Mouse (Mus musculus) ES-E14 (cell line): ENCODE data around the gene Dlgap5. TPM values are rescaled to one million over a fixed set of nuclear protein-coding genes. Genes with fewer than 3 reads are reported as not detected.

ENCODE experiments used
- DNase-seq: peaks from one replicate; pipeline ENCODE4 v3.0.0-alpha.2; 2013; ENCODE audit warnings: low read depth, low spot score
- H3K27ac ChIP-seq: 2 replicates; pipeline ENCODE4 v1.5.1; 2012; ENCODE audit warnings: low read depth, mild to moderate bottlenecking, low read length, moderate library complexity, mixed read lengths; ENCODE audit not compliant: poor library complexity, insufficient read depth, severe bottlenecking
- H3K36me3 ChIP-seq: 2 replicates; pipeline ENCODE4 v1.6.1; 2012; ENCODE audit warnings: mild to moderate bottlenecking, low read length, moderate library complexity, mixed read lengths; ENCODE audit not compliant: control insufficient read depth, poor library complexity, insufficient read depth, severe bottlenecking
- H3K4me1 ChIP-seq, 2 experiments: fragments of 150-350 bp in 1 of 2; sonication (generic) in 1 of 2; 2 replicates each; pipeline ENCODE4 v1.6.1; 2012; ENCODE audit warnings: low read length in 2 of 2, mild to moderate bottlenecking in 1 of 2, mixed read lengths in 1 of 2; ENCODE audit not compliant: control insufficient read depth in 2 of 2, insufficient read depth in 2 of 2, poor library complexity in 1 of 2
- H3K4me3 ChIP-seq, 2 experiments: fragments of 150-350 bp in 1 of 2; sonication (generic) in 1 of 2; 2 replicates each; pipeline ENCODE4 v1.5.1; 2012; ENCODE audit warnings: low read length in 2 of 2, low read depth in 1 of 2, mild to moderate bottlenecking in 1 of 2, mixed read lengths in 1 of 2; ENCODE audit not compliant: insufficient read depth in 1 of 2, poor library complexity in 1 of 2, severe bottlenecking in 1 of 2
- H3K9ac ChIP-seq: 2 replicates; pipeline ENCODE4 v1.6.1; 2012; ENCODE audit warnings: low read depth, mild to moderate bottlenecking, low read length, mixed read lengths; ENCODE audit not compliant: poor library complexity, insufficient read depth, severe bottlenecking
- H3K9me3 ChIP-seq: fragments of 150-350 bp; sonication (generic); 2 replicates; pipeline ENCODE4 v1.6.1; 2012; ENCODE audit warnings: low read depth, mild to moderate bottlenecking, low read length; ENCODE audit not compliant: control insufficient read depth, insufficient read depth
- CHD2 ChIP-seq: IDR thresholded peaks from 2 replicates; pipeline ENCODE4 v1.6.1; 2014; ENCODE audit warnings: mild to moderate bottlenecking, low read depth, low read length, inconsistent platforms
- HCFC1 ChIP-seq: IDR thresholded peaks from 2 replicates; pipeline ENCODE4 v1.6.1; 2012; ENCODE audit warnings: low read length, inconsistent platforms, borderline replicate concordance; ENCODE audit not compliant: insufficient read depth
- MAFK ChIP-seq: IDR thresholded peaks from 2 replicates; pipeline ENCODE4 v1.6.1; 2014; ENCODE audit warnings: mild to moderate bottlenecking, low read depth, low read length, inconsistent platforms; ENCODE audit not compliant: insufficient read depth
- ZC3H11A ChIP-seq: IDR thresholded peaks from 2 replicates; pipeline ENCODE4 v1.6.1; 2012; ENCODE audit warnings: low read depth, mild to moderate bottlenecking, inconsistent platforms, low read length, borderline replicate concordance
- ZNF384 ChIP-seq: IDR thresholded peaks from 2 replicates; pipeline ENCODE4 v1.6.1; 2012; ENCODE audit warnings: low read depth, low read length, inconsistent platforms
- in situ Hi-C, 2 experiments: fragments of 600-800 bp; cut with MboI; formaldehyde crosslinking; loops; one replicate each; pipeline ENCODE4 v1.15.1; 2025; ENCODE audit warnings: low sequenced_read_pairs in 2 of 2, inconsistent platforms in 1 of 2; ENCODE audit not compliant: unreplicated experiment in 2 of 2
- total RNA-seq: library from RNA; depleted of rRNA; stranded (reverse); fragments of 300-350 nt; gene quantifications from 2 replicates; pipeline ENCODE4 v1.2.3, GENCODE M21; 2012

The Dlgap5 gene
- total RNA-seq, 1 experiment: 46.8 TPM

DNA sequence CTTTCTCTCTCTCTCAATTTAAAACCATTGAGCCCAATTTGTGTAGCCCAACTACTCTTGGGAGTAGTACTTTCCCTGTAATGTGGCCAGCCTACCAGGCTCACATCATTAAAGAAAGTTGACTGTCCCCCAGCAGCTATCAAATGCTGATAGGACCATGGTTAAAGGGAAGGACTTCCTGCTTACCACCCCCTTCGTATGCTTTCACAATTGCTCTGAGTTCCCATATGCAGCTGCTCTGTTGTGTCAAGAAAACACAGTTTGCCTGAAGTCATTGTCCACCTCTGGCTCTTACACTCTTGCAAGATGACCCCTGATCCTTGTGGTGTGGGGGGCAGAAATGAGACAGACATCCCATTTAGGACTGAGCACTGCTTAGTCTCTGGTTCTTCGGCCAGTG, 26.7 kb upstream of the Dlgap5 start:
- H3K4me1 ChIP-seq: no peaks in the 10 kb centered on the region
- TF ChIP-seq ZC3H11A (no peak), HCFC1 (no peak), CHD2 (no peak), MAFK (no peak), ZNF384 (no peak)
- no peaks in the 10 kb centered on the region for H3K36me3 ChIP-seq
- no peak overlapping the region for H3K9ac ChIP-seq
- DNase-seq: no peak
- no peaks in the 10 kb centered on the region for H3K9me3 ChIP-seq
- in situ Hi-C loops: no loop called here
- no peak overlapping the region for H3K4me3 ChIP-seq
- no peak overlapping the region for H3K27ac ChIP-seq

DNA sequence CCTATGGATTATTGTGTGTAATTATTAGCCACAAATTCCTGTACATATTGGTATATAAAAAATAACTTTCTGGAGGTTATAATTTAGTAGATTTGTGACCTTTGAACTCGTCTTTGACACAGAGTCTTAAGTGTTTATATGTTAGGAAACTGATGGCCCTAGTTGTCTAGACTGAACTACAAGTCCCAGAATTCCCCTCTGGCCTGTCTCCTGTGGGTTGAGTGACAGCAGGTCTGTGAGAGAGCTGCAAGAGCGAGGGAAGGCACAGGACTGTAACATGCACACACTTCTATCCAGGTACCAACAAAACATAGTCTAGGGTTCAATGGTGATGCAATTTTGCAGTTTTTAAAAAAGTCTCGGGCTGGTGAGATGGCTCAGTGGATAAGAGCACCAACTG, 20.7 kb upstream of the Dlgap5 start:
- Histone ChIP-seq H3K36me3 (no peaks in the 10 kb centered on the region), H3K4me3 (no peak overlapping the region), H3K9me3 (no peaks in the 10 kb centered on the region), H3K4me1 (no peaks in the 10 kb centered on the region), H3K9ac (no peak overlapping the region), H3K27ac (no peak overlapping the region)
- in situ Hi-C loops: no loop called here
- TF ChIP-seq CHD2 (no peak), ZC3H11A (no peak), HCFC1 (peak; percentile 85)
- no peak for DNase-seq

DNA sequence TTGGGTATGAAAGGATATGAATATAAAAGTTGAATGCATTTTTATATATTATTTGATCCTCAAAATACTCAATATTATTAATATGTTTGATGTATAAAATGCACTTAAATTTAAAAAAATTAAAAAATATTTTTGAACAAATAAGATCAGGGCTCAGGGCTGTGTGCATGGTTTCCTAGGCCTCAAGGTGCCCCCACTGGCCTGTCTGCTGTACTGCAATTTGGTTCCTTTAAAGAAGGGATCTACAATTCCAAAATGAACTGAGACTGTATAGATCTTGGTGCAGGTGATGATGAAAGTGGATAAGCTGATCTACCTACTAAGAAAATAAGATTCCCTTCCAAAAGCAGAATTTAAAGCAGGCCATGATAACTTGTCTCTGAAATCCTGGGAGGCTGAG, 14.8 kb upstream of the Dlgap5 start:
- TF ChIP-seq ZC3H11A: no peak
- no peak for TF ChIP-seq MAFK
- no peak for TF ChIP-seq HCFC1
- TF ChIP-seq CHD2: no peak
- no peak for TF ChIP-seq ZNF384
- H3K9me3 ChIP-seq: no peaks in the 10 kb centered on the region
- no peaks in the 10 kb centered on the region for H3K36me3 ChIP-seq
- H3K4me1 ChIP-seq: no peaks in the 10 kb centered on the region
- no peak overlapping the region for H3K9ac ChIP-seq
- no peak for DNase-seq
- H3K4me3 ChIP-seq: no peak overlapping the region
- in situ Hi-C loops: no loop called here
- H3K27ac ChIP-seq: no peak overlapping the region

DNA sequence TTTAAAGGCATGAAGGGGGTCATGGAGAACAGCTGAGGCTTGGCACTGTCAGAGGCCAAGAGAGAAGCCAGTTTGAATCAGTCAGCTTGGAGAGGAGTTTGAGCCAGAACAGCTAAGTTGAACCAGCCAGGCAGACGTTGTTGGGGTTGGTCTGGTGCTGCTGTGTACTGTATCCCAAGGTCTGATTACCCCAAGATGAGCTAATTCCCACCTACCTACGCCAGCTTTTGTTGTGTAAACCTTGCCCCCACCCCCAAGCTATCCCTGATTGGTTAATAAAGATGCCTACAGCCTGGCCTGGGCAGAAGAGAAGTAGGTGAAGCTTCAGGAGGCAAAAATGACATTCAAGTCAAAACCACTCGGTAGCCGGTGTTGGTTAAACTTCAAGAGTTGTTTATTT, 4.3 kb upstream of the Dlgap5 start:
- H3K4me3 ChIP-seq: no peak overlapping the region
- no peak for DNase-seq
- H3K9ac ChIP-seq: no peak overlapping the region; the same call in 1 of the 2 replicates
- no peaks in the 10 kb centered on the region for H3K36me3 ChIP-seq
- no peaks in the 10 kb centered on the region for H3K9me3 ChIP-seq
- in situ Hi-C loops: no loop called here
- peak overlapping the region; percentile 91 for H3K27ac ChIP-seq
- no peak for TF ChIP-seq CHD2
- no peak for TF ChIP-seq MAFK
- no peak for TF ChIP-seq ZNF384
- TF ChIP-seq HCFC1: no peak
- TF ChIP-seq ZC3H11A: no peak
- H3K4me1 ChIP-seq: peaks cover 3 to 12% of the 10 kb centered on the region in 2 experiments; a peak in 3 of 4 replicates

DNA sequence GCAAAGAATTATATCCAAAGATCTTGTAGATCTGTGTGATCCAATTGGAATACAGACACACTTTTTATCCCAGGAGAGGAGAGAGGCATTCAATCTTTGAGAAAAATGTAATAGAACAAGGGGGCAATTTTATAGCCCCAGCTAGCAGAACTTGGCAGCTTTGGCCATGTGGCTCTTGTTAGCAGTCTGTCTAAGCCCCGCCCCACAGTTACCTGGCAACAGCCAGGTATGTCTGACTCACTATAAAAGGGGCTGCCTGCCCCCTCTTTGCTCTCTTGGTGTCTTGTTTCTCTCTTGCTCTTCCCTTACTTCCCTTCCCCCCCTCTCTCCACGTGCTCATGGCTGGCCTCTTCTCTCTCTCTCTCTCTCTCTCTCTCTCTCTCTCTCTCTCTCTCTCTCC, 3.4 kb upstream of the Dlgap5 start:
- TF ChIP-seq ZC3H11A (no peak), ZNF384 (no peak), CHD2 (no peak), HCFC1 (no peak), MAFK (no peak)
- H3K27ac ChIP-seq: peak overlapping the region; percentile 91; the same call in 1 of the 2 replicates
- 0 out of 2 replicates have a peak overlapping the region, but pooled peaks have one; percentile 70 for H3K9ac ChIP-seq
- in situ Hi-C loops: no loop called here
- peaks cover 3 to 12% of the 10 kb centered on the region in 2 experiments; a peak in 3 of 4 replicates for H3K4me1 ChIP-seq
- no peak overlapping the region for H3K4me3 ChIP-seq
- no peaks in the 10 kb centered on the region for H3K9me3 ChIP-seq
- H3K36me3 ChIP-seq: no peaks in the 10 kb centered on the region
- no peak for DNase-seq
